Mouse (Mus musculus) C2C12 (cell line): Measurements from ENCODE around the gene Rangap1.

Source experiments
- CEBPB ChIP-seq: IDR thresholded peaks from one replicate; pipeline ENCODE4 v1.6.1; 2011; ENCODE audit warnings: low read depth, mild to moderate bottlenecking, control low read depth, moderate library complexity
- CTCF ChIP-seq: IDR thresholded peaks from one replicate; pipeline ENCODE4 v1.5.1; 2011; ENCODE audit not compliant: control insufficient read depth, insufficient read depth, insufficient read length
- MAX ChIP-seq: IDR thresholded peaks from one replicate; pipeline ENCODE4 v1.6.1; 2011; ENCODE audit warnings: mild to moderate bottlenecking, control low read depth

DNA sequence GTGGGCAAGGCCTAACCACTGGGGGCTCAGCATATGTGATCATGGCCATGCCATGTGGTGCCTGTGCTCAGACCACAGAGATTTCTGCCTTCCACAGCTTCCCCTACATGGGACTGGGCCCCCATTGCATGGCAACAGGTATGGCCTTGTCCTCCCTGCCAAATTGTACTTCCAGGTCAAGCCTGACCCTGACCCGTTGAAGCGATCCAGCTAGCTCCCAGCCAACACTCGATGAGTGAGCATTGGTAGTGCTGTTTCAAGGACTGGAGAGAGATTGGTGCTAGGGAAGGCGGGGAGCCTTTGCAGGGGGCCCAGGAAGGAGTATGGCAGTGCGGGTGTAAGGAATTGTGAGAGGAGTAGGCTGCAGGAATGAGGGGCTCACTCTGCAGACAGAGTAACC lies 21.1 kb upstream of the Rangap1 start:
- TF ChIP-seq MAX (no peak), CEBPB (no peak), CTCF (no peak)
